Mouse (Mus musculus) kidney, embryonic 14.5 days (tissue): ENCODE results near the gene Lamp3. TPM values are rescaled to one million over a fixed set of nuclear protein-coding genes. Genes with fewer than 3 reads are reported as not detected.
"Not testable (repeated sequence)": the region's sequence is repeated elsewhere in the genome, so short reads cannot be mapped to it uniquely, and the experiment has no call there.

ENCODE experiments used
- ATAC-seq: fragments of 200-750 bp; cut with Nextera tagmentation; 2 replicates; pipeline ENCODE4 v1.8.0; 2017; ENCODE audit warnings: moderate number of reproducible peaks, mild to moderate bottlenecking, moderate TSS enrichment, moderate library complexity; ENCODE audit not compliant: low FRiP score, low TSS enrichment
- H3K27ac ChIP-seq: fragments of 300-500 bp; sonication (generic); 2 replicates; pipeline ENCODE4 v1.5.1; 2014; ENCODE audit warnings: low read depth, mild to moderate bottlenecking, low read length, moderate library complexity, mixed read lengths
- H3K27me3 ChIP-seq: fragments of 300-500 bp; sonication (generic); 2 replicates; pipeline ENCODE4 v1.6.1; 2014; ENCODE audit warnings: mild to moderate bottlenecking, low read length; ENCODE audit not compliant: control insufficient read depth, insufficient read depth
- H3K36me3 ChIP-seq: fragments of 300-500 bp; sonication (generic); 2 replicates; pipeline ENCODE4 v1.6.1; 2014; ENCODE audit warnings: low read length, mixed read lengths; ENCODE audit not compliant: control insufficient read depth, insufficient read depth
- H3K4me1 ChIP-seq: fragments of 300-500 bp; sonication (generic); 2 replicates; pipeline ENCODE4 v1.6.1; 2014; ENCODE audit warnings: low read length, mixed read lengths; ENCODE audit not compliant: control insufficient read depth, insufficient read depth
- H3K4me2 ChIP-seq: fragments of 300-500 bp; sonication (generic); replicated peaks from 2 replicates; pipeline ENCODE4 v1.6.1; 2014; ENCODE audit warnings: low read depth, mild to moderate bottlenecking, low read length
- H3K4me3 ChIP-seq: fragments of 300-500 bp; sonication (generic); 2 replicates; pipeline ENCODE4 v1.5.1; 2014; ENCODE audit warnings: mild to moderate bottlenecking, low read length
- H3K9ac ChIP-seq: fragments of 300-500 bp; sonication (generic); 2 replicates; pipeline ENCODE4 v1.6.1; 2014; ENCODE audit warnings: low read depth, mild to moderate bottlenecking, low read length, moderate library complexity
- H3K9me3 ChIP-seq: fragments of 300-500 bp; sonication (generic); 2 replicates; pipeline ENCODE4 v1.6.1; 2016; ENCODE audit warnings: low read length; ENCODE audit not compliant: control insufficient read depth
- WGBS: fragments of 180-500 bp; shearing (Covaris S2); extraction: QIAGEN DNeasy Blood & Tissue Kit; methylation state at CpG from one replicate; pipeline ENCODE4 v1.1.7; 2014; 5-methylcytosine and 5-hydroxymethylcytosine counted together
- polyA plus RNA-seq: library from polyadenylated mRNA; unstranded; fragments of >200 nt; fragmentation: Nextera tagmentation; extraction: Ambion mirVana; gene quantifications from 2 replicates; pipeline ENCODE4 v1.2.1, GENCODE M21; 2014

Gene Lamp3
- polyA plus RNA-seq, 1 experiment from 2014 or later = not detected

- not testable (repeated sequence) for H3K36me3 ChIP-seq, H3K4me2 ChIP-seq, ATAC-seq, H3K27ac ChIP-seq, H3K9ac ChIP-seq, H3K27me3 ChIP-seq, H3K4me3 ChIP-seq, H3K4me1 ChIP-seq, H3K9me3 ChIP-seq
- WGBS = 94% methylated on average over 2 of the region's 2 CpGs
These were observed 94.4 kb downstream of the Lamp3 start, which contains the start of gene Olfr170 for GRCm38 (mm10) chr16:19611782-19612181. Gene Olfr170 (minus strand): TSS chr16:19611882.

Other genes with a start within 250 kb of the Lamp3 start
- not detected in 2 replicates for gene Olfr166, start 222.7 kb downstream of the Lamp3 start, polyA plus RNA-seq
- gene Olfr167, start 184.1 kb downstream of the Lamp3 start, polyA plus RNA-seq = not detected in 2 replicates
- not detected in 2 replicates for gene Olfr168, start 170.8 kb downstream of the Lamp3 start, polyA plus RNA-seq
- not detected in 2 replicates for gene Olfr169, start 134.6 kb downstream of the Lamp3 start, polyA plus RNA-seq
- not detected in 2 replicates for gene Olfr170, start 94.5 kb downstream of the Lamp3 start, polyA plus RNA-seq
- gene Olfr171, start 76.5 kb downstream of the Lamp3 start, polyA plus RNA-seq = not detected in 2 replicates
- 15.5 and 21.9 TPM in 2 replicates for gene B3gnt5, start 53.8 kb upstream of the Lamp3 start, polyA plus RNA-seq